Mouse (Mus musculus) layer of hippocampus, adult 9-10 months (tissue): ENCODE measurements around the gene Ngfr.

ENCODE experiments used
- DNase-seq: peaks from one replicate; pipeline ENCODE4 v3.0.0; 2022; ENCODE audit warnings: low spot score

Gene Ngfr

GRCm38 (mm10) chr11:95565327-95565726 lies 22.2 kb downstream of the Ngfr start:
- no peak for DNase-seq

- no peak for DNase-seq
Measured at GRCm38 (mm10) chr11:95563849-95564248, 23.7 kb downstream of the Ngfr start.

- DNase-seq, result no peak
Measured at GRCm38 (mm10) chr11:95560773-95561172, 26.8 kb downstream of the Ngfr start.

- no peak for DNase-seq
Measured at GRCm38 (mm10) chr11:95559761-95560160, 27.8 kb downstream of the Ngfr start.

DNA sequence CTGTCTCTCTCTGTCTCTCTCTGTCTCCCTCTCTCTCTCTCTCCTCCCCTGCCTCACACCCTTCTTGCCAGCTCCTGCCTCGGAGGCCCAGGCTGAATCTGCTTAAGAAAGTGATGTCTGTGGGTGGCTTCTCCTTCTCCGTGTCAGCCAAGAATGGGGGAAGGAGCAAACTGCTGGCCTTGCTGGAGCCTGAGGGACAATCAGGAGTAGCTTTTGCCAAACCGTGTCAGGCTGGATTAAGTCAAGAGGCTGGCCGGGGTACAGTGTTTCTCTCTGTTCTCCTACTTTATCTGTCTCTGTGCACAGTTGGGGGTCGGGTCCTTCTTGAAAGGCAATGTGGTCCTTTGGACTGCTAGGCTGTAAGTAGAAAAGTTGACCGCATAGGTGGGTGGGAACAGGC lies 29.8 kb downstream of the Ngfr start:
- no peak for DNase-seq

DNA sequence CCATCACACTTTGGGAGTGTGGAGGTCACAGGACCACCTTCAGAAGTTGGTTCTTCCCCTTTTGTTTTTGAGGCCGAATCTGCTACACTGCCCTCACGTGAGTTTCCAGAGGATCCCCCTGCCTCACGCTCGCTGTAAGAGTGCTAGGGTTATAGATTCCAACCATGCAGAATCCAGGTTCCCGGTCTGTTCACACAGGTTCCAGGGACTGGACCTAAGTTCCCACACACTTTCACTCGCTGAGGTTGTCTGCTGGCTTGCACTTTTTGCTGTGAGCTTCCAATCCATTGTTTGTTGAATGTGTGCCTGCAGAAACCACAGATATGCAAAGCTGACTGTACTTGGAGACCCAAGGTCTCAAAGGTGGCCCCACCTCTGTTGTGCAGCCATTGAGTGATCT lies 30.5 kb downstream of the Ngfr start:
- no peak for DNase-seq

DNA sequence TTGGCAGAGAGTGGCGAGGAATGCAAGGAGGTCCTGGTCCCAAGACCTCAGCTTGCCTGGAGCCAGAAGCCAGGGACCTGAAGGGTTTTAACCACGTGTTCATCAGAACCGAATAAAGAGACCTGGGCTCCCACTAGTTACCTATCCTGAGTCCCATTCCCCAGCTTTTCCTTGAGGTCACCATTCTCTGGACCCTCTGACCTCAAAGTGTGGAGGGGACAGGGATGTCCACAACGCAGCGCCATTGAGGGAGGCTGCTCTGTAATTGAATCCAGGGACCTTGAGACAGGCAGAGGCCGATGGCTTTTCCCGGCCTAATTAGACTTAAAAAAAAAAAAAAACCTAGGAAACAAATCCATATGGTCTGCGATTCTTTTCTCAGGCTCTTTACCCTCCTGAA lies 32.3 kb downstream of the Ngfr start:
- DNase-seq, result no peak

DNA sequence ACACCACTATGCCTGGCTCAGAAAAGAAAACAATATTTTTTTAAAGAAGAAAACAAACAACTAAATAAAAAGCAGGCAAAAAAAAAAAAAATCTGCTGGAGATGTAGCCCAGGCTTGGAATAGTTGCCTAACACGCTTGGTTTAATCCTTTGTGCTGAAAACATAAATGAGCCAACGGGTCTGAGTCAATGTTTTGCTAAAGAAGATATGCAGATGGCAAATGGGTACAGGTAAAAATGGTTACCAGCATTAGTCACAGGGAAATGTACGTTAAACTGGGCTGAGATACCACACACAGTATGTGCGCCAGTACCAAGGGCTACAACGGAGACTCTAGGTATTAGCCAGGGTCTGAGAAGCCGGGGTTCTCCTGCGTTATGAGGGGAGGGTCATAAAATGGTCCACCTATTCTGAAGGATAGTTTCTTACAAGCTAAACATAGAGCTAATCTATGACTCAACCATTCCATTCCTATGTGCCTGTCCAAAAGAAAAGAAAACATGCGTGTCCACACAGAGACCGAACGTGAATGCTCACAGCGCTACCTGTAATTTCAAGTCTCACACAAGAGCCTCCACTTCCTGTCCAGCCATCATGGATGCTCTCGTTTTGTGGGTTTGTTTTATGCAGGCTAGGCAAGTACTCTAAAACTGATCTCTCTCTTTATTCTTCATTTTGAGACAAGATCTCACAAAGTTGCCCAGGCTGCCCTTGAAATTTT lies 37.1 kb downstream of the Ngfr start:
- no peak for DNase-seq

GRCm38 (mm10) chr11:95546021-95546782 lies 41.3 kb downstream of the Ngfr start:
- no peak for DNase-seq

DNA sequence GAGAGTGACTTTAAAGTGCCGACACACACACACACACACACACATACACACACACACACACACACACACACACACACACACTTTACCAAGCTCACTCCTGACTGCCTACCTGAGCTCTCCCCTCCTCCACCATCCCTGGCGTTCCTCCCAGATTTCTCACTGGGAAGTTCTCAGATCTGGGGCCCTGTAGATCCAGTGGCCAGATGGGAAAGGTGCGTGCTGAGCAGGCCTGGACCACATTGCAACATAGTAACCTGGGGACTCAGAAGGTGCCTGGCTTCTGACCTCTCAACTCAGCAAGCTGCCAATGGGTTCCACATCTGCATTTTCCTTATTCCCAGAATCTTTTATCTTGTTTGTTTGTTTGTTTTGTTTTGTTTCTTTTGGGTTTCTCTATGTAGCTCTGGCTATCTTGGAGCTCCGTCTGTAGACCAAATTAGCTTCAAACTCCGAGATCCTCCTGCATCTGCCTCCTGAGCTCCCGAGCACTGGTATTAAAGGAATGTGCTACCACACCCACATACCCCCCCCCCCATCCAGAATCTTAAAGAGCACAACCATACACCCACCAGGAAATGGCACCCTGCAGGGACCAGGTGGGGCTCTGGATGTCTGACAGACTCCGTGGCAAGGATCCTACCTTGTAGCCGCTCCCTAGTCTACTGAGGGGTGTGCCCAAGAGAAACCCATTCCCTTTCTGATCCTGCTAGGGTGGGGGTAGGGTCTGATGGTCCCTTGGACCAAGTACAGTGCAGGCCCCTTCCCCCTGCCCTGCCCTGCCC lies 42.8 kb downstream of the Ngfr start:
- DNase-seq, result no peak

GRCm38 (mm10) chr11:95540637-95541385 lies 46.7 kb downstream of the Ngfr start:
- no peak for DNase-seq

DNA sequence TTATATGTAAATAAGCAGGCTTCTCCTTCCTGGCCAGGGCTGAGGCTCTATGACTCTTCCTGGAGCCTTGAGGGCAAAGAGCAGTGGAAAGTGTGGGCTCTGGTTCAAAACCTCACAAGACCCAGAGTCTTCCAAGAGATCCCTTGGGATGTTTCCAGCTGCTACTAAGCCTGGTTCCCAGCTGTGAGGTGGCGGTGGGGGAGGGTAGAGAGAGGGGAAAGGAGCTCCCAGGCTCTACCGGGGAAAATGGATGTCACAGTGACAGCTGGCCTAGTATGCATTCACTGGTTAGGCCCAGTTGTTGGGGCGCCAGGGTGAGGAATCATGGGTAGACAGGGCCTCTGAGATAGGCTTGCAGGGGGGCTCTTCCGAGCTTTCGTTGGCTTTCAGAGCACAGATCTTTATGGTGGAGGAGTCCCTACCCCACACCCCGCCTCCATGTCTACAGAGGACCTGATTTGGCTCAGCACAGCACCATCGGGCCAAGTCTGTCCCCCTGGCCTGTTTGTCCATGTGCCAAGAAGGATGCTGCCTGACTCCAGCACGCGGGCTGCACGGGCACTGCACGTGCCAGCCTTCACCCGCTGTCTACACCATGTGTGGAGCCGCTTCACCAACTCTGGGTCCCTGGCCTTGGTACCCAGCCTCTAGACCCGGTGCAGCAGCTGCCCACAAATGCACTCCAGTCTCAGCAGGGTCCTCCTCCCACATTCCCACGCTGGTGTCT lies 49.0 kb downstream of the Ngfr start:
- DNase-seq, result no peak

DNA sequence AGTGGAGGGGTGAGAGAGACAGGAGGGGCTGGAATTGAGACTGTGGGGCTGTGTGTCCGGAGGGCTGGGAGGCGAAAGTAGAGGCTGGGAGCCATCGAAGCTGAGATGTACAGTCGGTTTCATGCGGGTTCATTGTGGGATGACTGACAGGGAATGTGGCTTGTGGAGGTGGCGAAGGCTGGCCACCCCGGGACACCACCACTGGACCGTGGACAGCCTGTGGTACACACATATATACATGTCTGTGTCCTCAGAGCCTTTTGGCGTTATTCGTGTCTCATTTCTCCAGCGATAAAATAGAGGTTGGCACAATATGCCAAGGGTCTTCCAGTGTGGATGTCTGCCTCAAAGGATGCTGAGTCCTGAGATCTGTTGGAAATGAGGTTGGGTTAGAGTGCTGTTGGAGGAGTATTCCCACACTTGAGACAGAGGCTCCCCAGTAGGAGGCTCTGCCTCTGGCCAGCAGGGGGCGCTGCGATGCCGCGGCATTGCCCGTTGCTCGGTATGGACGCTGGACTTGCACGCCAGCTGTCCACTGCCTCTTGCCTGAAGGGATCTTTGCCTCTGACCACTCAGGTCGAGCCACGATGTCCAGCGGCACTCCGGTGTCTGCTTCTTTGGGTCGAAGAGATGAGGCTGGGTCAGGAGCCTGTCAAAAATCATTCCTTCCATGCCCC lies 53.9 kb downstream of the Ngfr start:
- peak; percentile 50 for DNase-seq

DNA sequence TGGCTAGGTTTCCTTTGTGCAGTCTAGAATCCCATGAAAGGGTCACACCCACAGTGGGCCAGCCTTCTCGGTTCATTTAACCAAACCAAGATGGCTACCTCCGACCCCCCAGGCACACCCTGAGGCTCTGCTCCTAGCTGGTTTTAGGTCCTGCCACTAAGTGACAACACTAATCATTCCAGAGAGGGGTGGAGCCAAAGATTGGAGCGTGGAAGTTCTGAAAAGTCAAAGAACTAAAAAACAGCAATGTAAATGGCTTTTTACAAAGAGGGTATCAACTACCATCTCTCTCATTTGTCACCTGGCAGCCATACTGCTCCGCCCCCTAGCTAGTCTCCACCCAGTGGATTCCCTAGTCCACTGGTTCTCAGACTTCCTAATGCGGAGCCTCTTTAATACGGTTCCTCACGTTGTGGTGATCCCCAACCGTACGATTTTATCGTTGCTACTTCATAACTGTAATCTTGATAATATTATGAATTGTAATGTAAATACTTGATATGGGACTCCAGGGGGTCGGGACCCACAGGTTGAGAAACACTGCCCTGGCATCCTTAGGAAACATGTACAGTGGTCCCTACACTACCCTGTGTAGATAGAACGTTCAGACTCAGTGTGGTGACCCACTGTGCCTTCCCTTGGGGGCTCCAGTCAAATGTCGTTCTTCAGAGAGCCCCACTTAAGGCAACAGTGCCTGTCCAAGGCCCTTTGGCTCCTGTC lies 55.0 kb downstream of the Ngfr start:
- no peak for DNase-seq

- no peak for DNase-seq
Measured at GRCm38 (mm10) chr11:95528231-95528630, 59.3 kb downstream of the Ngfr start.

- no peak for DNase-seq
Measured at GRCm38 (mm10) chr11:95527307-95527706, 60.2 kb downstream of the Ngfr start.

DNA sequence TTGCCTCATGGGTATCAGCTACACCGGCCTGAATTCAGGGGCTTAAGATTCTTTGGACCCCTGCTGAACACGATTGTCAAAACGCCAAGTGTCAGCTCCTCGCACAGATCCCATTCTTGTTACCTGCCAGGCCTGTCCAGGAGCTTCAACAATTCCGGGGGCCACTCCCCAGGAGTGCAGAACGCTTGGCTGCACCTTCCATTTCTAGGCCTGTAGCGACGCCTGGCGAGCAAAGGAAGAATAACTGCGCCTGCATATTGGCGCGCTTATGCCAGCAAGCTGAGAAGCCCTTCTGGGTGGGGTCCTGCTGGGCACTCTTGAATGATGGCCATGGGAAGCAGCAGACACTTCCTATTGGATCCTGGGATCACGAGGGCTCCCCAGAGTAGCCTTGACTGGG lies 66.0 kb downstream of the Ngfr start:
- DNase-seq, result peak; percentile 63

DNA sequence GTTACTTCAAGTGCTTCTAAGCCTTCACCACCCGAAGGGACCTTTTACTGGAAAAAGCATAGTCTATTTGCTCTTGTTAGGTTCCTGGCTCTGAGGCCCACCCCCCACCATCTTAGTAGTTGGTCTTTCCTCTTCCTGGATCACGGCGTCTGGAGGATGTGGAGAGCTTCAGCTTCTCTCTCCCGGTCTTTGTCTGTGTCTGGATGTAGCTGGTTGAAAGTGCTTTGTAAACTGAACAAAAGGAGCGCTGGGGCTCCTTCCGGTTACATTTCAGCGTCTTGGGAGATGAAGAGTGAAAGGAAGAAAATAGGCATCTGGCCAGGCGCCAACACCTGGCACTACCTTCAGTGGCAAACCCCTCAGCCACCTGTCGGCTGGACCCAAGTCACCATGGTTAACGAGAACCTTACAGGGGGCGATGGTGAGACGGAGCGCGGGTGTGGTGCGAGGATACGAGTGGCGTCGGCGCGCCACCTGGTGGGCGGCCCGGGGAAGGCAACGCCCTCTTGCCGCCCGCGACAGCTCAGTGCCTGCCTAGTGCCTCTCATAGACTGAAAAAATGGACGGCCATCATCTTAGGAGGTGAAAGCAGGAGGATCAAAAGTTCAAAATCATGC lies 67.0 kb downstream of the Ngfr start:
- DNase-seq, result peak; percentile 76

GRCm38 (mm10) chr11:95519996-95520395 lies 67.5 kb downstream of the Ngfr start:
- DNase-seq, result no peak

GRCm38 (mm10) chr11:95519299-95519698 lies 68.2 kb downstream of the Ngfr start:
- DNase-seq, result no peak
